Mouse (Mus musculus) adrenal gland, postnatal 25 days (tissue): ENCODE data around the gene Ptx3. TPM values are rescaled to one million over a fixed set of nuclear protein-coding genes. Genes with fewer than 3 reads are reported as not detected.
A peak's percentile ranks its signal among the peaks of the same experiment; 100 is the strongest.
"Not testable (repeated sequence)": the region's sequence is repeated elsewhere in the genome, so short reads cannot be mapped to it uniquely, and the experiment has no call there.

Source experiments
- DNase-seq: peaks from one replicate; pipeline ENCODE4 v3.0.0; 2021; ENCODE audit warnings: mixed read lengths
- long read RNA-seq: library from polyadenylated mRNA; stranded (forward); transcript quantifications from one replicate; pipeline ENCODE4 v2.0.0, GENCODE M21; 2021
- total RNA-seq: library from RNA; stranded (reverse); gene quantifications from 2 replicates; pipeline ENCODE4 v1.2.3, GENCODE M21; 2021

Gene Ptx3
- not detected in 2 replicates for total RNA-seq
- long read RNA-seq: 0 reads

DNA sequence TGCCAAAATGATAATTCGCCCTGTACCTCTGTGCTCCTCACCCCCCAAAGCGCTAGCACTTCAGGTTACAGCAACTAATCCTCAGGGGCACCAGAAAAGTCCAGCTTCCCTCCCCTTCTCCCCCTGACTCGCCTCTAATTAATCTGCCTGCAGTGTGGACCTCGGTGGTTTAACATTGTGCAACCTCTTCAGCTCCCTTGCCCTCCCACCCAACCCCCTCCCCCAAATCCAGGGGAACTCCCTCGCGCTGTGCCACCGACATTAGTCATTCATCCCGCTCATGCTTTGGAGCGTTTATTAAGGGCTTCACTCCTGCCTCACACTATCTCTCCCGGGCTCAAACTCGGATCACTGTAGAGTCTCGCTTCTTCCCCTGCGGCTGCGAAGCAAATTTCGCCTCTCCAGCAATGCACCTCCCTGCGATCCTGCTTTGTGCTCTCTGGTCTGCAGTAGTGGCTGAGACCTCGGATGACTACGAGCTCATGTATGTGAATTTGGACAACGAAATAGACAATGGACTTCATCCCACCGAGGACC, at the start of gene Ptx3:
TSS of gene Ptx3 (plus strand) at position 256 of the 537 bp plus-strand sequence.
- DNase-seq: no peak

GRCm38 (mm10) chr3:66172907-66173306, 46.8 kb upstream of the Ptx3 start:
- DNase-seq: no peak

DNA sequence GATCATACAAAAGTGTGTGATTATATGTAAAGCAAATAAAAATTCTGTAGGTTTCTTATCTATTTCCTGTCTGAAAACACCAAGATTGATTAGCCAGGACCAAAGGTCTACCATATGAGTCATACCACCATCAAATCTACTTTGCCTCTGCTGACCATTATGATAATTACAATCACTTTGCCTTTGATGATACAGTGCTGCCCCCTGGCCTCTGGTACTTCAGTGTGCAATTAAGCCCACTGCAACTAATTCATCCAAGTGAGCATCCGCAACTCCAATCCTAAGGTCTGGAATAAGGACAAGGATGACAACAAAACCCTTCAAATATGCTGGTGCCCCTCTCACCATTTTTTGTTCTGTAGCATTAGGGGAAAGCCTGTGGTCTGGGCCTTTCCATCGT, 40.1 kb upstream of the Ptx3 start:
- no peak for DNase-seq

GRCm38 (mm10) chr3:66193910-66194562, 25.7 kb upstream of the Ptx3 start:
- DNase-seq: no peak

DNA sequence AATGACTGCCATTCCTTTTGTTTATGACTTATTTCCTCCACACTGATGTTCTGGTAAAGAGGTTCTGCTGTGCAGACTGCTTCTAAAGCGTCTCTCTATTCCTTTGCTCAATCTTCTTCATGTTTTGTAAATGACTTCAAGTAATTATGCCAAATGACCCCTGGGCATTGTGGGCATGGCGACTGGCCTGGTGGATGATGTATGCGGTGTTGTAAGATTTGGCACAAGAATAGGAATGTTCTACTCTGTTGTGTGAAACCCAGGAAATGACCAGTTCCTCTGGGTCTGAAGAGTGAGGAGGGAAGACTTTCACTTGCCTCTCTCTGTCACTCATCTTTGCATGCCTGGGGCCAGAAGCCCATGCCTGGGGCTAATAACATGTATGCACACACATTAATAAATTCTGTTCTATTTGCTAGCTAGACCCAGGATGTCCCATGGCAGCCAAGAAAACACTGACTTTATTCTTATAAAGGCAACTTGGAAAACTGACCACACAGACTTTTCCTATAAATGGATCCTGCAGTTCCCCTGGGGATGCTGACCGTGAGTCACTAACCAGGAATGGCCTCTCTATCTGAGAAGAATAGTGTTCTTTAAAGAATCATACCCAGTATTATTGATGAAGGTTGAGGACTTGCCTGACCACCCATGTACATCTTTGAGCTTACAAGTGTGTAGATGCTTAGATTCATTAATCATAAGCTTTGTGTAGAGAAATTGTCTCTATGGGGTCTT, 10.7 kb upstream of the Ptx3 start:
- DNase-seq: no peak

DNA sequence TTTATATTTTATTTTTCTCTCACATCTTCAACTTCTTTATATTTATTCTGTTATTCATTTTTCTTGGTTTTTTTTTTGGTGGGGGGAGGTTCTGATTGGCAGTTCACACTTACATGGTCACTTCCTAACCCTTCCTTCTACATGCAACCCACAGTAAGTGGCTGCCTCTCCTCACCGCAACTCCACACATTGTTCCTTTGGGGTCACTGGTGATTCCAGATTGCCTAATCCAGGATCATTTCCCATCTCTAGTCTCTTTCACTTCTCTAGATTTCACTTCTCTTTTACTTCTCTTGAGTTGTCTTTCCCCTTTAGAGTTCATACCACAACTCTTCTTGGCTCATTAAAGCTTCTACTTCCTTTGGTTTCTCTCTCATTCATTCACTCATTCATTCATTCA, 6.2 kb upstream of the Ptx3 start:
- DNase-seq: no peak

DNA sequence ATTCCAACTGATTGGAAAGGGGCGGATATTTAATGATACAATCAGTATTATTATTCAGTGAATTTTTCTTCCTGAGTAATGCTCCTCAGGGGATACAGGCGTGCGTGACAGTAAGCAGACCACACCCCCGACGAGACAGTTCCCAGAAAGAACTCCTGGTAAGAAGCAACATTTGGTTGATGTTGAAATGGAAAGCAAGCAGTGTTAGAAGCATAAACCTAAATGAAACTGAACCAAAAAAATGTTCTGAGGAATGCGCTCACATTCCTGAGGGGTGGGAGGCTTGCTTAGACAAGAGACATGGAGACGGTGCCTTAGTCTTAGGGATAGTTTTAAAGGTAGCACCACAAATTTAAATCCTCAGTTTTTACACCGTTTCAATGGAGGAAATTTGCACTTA, 4.0 kb upstream of the Ptx3 start:
- DNase-seq: no peak

- DNase-seq: peak; percentile 63
Observed at GRCm38 (mm10) chr3:66220554-66221242, 988 bp downstream of the Ptx3 start.

GRCm38 (mm10) chr3:66221243-66221611, 1.5 kb downstream of the Ptx3 start:
- no peak for DNase-seq

DNA sequence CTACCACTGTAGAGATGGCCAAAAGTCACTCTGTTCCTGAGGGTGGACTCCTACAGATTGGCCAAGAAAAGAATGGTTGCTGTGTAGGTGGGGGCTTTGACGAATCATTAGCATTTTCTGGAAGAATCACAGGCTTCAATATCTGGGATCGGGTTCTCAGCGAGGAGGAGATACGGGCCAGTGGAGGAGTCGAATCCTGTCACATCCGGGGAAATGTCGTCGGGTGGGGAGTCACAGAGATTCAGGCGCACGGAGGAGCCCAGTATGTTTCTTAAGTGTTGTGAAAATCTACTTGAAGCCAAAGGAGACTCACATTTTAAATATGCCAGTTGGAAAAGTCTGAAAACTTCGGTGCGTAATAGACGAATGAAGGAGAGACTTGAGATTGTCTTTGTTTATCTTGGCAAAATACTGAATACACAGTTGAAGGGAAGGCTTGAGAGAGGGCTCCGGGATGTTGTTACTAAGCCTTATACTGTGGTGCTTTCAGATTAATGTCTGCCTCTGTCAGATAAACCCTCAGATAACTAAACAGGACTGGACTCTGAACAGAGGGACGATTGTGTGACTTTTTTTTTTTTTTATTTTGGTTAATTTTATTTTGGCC, 5.3 kb downstream of the Ptx3 start:
- DNase-seq: no peak

DNA sequence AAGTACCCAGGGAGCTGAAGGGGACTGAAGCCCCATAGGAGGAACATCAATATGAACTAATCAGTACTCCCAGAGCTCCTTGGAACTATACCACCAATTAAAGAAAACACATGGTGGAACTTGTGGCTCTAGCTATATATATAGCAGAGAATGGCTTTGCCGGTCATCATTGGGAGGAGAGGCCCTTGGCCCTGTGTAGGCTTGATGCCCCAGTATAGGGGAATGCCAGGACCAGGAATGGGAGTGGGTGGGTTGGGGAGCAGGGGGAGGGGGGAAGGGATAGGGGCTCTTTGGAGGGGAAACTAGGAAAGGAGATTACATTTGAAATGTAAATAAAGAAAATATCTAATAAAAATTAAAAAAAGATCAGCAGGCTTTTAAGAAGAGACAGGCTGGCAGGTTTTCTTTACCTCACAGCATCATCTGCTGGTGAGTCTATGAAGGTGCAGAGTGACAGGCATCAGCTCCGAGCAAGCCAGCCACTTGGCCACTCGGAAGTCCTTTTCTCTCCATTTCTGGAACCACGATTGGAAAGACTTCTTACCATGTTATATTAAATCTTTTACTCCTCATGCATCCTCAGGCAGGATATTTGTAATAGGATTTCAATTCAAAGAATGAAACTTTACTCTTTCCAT, 16.6 kb downstream of the Ptx3 start:
- not testable (repeated sequence) for DNase-seq

- DNase-seq: no peak
Observed at GRCm38 (mm10) chr3:66240476-66240875, 20.8 kb downstream of the Ptx3 start.

GRCm38 (mm10) chr3:66251842-66252241, 32.1 kb downstream of the Ptx3 start:
- DNase-seq: no peak

DNA sequence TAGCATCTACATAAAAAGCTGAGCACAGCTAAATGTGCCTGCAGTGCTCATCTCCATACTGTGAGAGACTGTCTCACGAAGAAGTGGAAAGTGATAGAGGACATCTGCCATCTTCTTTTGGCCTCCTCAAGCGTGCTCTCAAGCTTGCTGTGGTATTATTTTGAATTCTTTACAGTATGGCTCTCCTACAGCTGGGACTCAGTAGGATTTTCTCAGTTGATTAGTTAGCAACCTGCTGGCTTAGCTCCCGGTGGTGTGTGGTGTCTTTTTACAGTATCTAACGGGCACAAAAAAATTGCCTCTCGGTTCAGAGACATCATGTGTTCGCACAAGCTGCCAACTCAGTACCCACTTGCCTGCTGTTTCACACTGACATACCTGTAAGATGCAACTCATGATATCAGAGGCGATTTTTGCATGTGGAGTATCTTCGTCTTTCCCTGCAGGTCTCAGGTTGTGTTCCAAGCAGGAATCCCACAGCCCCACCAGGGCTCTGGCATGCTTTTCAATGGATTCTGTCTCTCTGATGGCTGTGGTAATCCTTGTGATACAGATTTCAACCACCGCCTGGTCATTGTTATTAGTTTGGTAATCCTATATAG, 34.9 kb downstream of the Ptx3 start:
- DNase-seq: no peak

DNA sequence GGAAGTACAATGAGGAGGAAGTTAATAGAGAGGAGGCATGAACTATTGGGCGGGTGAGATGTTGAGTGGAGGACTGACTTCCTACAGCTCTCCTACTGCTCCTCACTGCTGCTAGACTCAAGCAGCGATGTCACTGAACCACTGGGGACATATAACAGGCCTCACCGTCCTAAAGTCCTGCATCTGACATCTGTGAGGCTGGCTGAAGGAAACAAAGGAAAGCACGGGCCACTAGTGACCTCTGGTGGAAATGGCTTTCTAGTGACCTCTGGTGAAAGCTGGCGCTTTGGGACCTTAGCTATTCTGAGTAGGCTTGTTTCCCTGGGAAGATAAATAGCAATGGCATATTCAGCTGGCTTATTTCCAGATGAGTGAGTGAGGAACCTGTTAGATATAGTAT, 42.6 kb downstream of the Ptx3 start:
- peak; percentile 53 for DNase-seq

- no peak for DNase-seq
Observed at GRCm38 (mm10) chr3:66263270-66263669, 43.6 kb downstream of the Ptx3 start.

Other genes starting within 250 kb of the Ptx3 start
- gene Veph1, start 76.9 kb downstream of the Ptx3 start, total RNA-seq: not detected in 2 replicates